Mouse (Mus musculus) CD4-positive helper T cell, adult 2 months (primary cell): ENCODE data around the gene Cyp26c1.

Experiments
- DNase-seq: peaks from one replicate; pipeline ENCODE4 v3.0.0-alpha.2; 2012; ENCODE audit warnings: low read depth, missing footprints, low spot score

Cyp26c1 gene

DNA sequence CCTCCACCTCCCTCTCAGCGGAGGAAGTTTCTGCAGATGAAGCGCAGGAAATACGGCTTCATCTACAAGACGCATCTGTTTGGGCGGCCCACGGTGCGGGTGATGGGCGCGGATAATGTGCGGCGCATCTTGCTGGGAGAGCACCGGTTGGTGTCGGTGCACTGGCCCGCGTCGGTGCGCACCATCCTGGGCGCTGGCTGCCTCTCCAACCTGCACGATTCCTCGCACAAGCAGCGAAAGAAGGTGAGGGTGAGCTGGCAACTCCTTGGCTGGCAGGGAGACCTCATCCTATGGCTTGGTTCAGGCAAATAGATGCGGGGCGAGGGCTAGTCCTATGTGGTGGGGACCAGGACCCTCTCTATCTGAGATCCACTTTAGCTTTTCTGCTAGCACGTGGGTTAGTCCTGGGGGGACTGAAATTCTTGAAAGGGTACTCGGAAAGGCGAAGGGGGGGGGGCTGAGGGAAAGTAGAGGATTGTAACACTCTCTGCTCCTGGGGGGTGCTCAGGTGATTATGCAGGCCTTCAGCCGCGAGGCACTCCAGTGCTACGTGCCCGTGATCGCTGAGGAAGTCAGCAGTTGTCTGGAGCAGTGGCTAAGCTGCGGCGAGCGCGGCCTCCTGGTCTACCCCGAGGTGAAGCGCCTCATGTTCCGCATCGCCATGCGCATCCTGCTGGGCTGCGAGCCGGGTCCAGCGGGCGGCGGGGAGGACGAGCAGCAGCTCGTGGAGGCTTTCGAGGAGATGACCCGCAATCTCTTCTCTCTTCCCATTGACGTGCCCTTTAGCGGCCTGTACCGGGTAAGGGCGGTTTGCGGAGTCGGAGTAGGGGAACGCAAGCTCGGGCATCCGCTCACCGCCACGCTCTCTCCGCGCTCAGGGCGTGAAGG is 13.1 kb downstream of the Cyp26c1 start:
- DNase-seq = no peak

DNA sequence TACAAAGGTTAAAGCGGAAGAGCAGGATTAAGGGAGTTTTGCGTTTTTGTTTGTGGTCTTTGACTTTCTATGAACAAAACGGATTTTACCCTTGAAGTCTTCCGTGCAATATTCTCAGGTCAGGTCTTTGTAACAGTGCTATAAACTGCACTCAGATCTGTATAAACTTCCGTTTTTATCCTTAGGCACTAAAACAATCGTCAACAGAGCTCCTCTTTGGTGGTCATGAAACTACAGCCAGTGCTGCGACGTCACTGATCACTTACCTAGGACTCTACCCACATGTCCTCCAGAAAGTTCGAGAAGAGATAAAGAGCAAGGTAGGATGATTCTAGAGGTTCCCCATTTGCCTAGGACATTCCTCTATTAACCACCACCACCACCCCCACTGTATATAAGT is 14.3 kb downstream of the Cyp26c1 start:
- DNase-seq = no peak

GRCm38 (mm10) chr19:37702377-37703076 is 17.1 kb downstream of the Cyp26c1 start:
- DNase-seq = no peak

DNA sequence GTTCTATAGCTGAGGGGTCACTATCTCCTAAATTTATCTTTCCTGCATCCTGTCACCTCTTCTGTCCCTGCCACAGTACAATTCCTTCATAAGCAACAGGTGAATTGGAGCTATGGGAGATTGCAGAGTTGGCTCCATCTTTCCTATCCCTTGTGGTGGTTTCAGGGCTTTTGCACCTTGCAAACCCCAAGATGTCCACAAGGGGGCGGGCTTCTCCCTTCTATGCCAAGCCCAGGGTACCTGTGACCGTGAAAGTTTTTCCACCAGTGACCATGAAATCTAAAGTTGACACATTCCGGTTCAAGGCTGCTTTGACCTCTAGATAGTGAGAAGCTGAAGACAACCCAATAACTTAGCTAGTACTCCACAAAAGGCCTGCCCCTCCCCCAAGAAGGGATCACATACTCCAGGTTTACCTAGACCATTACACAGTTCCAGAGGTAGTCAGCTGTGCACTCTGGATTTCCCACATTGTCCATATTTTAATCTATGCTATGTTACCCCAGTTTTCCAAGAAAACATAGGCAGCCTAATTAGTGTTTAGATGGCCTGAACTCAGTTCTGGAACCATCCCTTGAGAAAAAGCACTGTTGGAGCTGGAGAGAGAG is 18.6 kb downstream of the Cyp26c1 start:
- DNase-seq = peak; percentile 31

GRCm38 (mm10) chr19:37705722-37706121 is 20.3 kb downstream of the Cyp26c1 start:
- DNase-seq = no peak

DNA sequence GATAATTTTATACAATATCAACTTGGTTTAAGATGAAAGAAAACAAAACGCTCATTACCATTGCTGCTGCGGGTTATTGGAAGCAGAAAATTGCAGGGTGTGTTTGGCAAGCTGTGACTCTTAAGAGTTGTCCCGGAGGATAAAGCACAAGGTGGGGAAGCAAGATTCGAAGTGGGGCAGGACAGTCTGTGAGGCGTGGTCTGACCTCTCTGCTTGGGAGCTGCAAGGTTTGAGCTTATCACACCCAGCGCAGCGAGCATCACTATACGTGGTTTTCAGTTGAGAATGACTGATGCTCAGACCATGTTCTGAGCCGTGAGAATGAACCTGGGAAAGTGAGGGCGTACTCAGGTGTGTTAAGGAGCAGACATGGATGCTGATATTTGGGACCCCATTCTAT is 29.3 kb downstream of the Cyp26c1 start:
- DNase-seq = no peak

DNA sequence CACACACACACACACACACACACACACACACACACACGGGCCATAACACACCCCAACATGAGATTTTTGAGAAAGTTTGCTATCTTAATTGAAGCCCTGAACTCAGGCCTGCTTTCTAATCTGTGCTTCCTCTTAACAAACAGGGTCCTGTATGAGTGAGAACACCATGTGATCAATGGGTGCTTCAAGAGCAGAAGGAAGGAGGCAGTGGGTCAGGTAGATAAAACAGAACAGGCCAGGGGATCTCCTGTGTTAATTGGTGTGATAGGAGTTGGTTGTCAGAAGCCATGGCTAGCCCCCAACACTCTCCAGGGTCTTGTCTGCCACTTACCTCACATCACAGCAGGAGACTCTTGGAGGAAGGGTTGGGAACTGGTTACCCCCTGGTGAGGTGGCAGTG is 30.6 kb downstream of the Cyp26c1 start:
- DNase-seq = no peak

GRCm38 (mm10) chr19:37716524-37717175 is 31.3 kb downstream of the Cyp26c1 start:
- DNase-seq = no peak

DNA sequence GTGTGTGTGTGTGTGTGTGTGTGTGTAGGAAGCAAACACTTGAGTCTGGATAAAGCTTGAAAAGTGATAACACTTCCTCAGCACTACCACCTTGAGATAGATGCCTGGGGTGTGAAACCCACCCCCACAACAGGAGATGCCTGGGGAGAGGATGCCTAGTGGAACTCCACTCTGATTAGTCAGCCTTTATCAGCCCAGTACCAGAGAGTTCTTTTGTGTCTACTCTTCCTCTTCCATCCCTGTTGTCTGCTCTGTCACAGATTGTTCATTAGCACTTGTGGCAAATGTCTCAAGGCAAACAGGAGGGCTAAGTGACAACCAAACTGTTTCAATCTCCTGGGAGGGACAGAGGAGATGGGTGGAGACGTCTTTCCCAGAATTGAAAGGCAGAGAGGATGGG is 33.8 kb downstream of the Cyp26c1 start:
- no peak for DNase-seq

GRCm38 (mm10) chr19:37724591-37724990 is 39.2 kb downstream of the Cyp26c1 start:
- no peak for DNase-seq

GRCm38 (mm10) chr19:37726585-37726984 is 41.2 kb downstream of the Cyp26c1 start:
- no peak for DNase-seq

DNA sequence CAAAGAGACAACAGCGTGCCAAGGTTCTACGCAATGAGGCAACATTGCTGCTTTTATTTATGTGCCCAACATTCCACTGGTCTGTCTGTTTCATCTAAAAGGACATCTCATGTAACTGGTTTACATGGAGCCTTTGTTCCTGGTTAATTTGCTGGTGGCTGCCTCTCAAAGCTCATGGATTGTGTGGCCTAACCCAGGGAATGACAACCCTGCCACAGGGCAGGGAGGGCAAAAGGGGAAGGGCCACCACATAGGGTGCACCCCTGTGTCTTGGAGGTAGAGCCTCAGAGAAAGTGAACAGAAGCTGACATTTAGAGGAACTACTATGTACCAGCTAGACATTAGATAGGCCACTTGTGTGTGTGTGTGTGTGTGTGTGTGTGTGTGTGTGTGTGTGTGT is 42.0 kb downstream of the Cyp26c1 start:
- no peak for DNase-seq

- no peak for DNase-seq
These were observed 50.0 kb downstream of the Cyp26c1 start for GRCm38 (mm10) chr19:37735426-37735825.

DNA sequence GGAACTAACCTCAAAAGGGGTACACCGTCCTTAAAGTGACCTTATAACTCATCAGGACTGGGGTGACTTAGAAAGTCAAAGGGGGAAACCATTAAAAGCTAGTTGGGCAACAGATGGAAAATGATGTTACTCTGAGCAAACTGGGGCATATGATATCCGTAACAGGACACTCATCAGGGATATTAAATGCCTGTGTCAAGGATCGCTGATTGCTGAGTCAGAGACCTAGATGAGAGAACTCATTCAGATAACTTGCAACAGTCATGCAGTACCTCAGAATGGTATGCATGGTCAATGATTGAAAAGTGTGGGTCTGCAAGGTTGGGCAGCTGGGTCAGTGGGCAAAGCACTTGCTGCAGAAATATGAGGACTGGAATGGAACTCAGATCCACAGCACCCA is 53.2 kb downstream of the Cyp26c1 start:
- no peak for DNase-seq

GRCm38 (mm10) chr19:37740043-37740442 is 54.7 kb downstream of the Cyp26c1 start:
- DNase-seq = no peak
